Mouse (Mus musculus) embryonic fibroblast, embryonic 13.5 days (primary cell): ENCODE results near the gene Tmem108.

ENCODE experiments used
- CTCF ChIP-seq: IDR thresholded peaks from 2 replicates; pipeline ENCODE4 v1.5.1; 2011; ENCODE audit warnings: mild to moderate bottlenecking, control low read depth, low read length, moderate library complexity, borderline replicate concordance; ENCODE audit not compliant: insufficient read depth
- POLR2A ChIP-seq: IDR thresholded peaks from 2 replicates; pipeline ENCODE4 v1.6.1; 2011; ENCODE audit warnings: low read depth, mild to moderate bottlenecking, control low read depth, low read length, moderate library complexity

DNA sequence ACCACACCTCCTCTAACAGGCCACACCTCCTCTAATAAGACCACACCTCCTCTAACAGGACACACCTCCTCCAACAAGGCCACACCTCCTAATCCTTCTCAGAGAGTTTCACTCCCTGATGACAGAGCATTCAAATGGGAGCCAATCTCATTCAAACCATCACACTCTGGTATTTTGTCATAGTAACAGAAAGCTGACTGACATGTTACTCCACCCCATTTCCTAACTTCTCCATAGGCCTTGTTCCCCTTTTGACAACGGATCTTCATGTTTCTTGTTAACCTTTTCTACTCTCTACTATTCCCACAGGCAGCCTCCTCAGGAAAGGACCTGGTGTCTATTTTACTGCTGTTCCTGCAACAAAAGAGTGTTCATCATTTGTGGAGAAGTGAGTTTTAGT is 199.6 kb downstream of the Tmem108 start:
- TF ChIP-seq CTCF (no peak), POLR2A (no peak)
